Mouse (Mus musculus) stomach, postnatal 0 days (tissue): ENCODE data around the gene Xrcc6.

Source experiments
- CTCF ChIP-seq: IDR thresholded peaks from 2 replicates; pipeline ENCODE4 v1.5.1; 2016; ENCODE audit warnings: antibody characterized with exemption, low read depth, mild to moderate bottlenecking, moderate library complexity
- EP300 ChIP-seq: optimal IDR thresholded peaks from 2 replicates; pipeline ENCODE3; 2016; ENCODE audit warnings: antibody characterized with exemption

DNA sequence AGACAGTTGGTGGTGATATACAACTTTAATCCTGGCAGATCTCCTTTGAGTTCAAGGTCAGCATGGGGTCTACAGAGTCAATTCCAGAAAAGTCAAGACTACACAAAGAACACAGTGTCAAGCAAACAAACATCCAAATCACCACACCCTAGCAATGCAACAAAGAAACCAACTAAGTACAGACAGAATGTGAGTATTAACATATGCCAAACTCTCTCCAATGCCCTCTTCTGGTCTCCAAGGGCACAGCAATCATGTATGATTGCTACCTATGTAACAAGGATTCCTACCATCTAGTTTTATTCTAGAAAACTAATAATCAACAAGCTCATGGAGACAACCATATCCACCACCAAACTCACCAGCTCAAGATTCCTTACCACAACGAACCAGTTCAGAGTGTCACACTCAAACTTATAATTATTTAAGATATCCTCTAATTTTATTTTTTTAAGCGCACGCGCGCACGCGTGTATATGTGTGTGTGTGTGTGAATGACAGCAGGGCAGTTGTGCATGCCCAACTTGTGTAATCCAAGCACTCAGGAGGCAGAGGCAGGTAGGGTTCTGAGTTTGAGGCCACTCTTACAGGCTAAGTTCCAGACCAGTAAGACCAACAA is 56.6 kb downstream of the Xrcc6 start:
- no peak for TF ChIP-seq EP300
- TF ChIP-seq CTCF, result peak; percentile 60
